Mouse (Mus musculus) adrenal gland, postnatal 4 days (tissue): Measurements from ENCODE around the gene Tom1l2. TPM values are rescaled to one million over a fixed set of nuclear protein-coding genes. Genes with fewer than 3 reads are reported as not detected.

Experiments
- DNase-seq, 2 experiments: peaks; one replicate each; pipeline ENCODE4 v3.0.0; 2021 to 2022; ENCODE audit warnings: low spot score in 2 of 2, mixed read lengths in 2 of 2
- total RNA-seq, 2 experiments: library from RNA; stranded (reverse); gene quantifications; 2 replicates each; pipeline ENCODE4 v1.2.3; 2021

The Tom1l2 gene
- total RNA-seq, 2 experiments from 2014 or later: 54.0 to 55.9 TPM

- no peak for DNase-seq
Observed at GRCm38 (mm10) chr11:60268563-60268962, 84.1 kb downstream of the Tom1l2 start.

GRCm38 (mm10) chr11:60265271-60265985, 87.3 kb downstream of the Tom1l2 start:
- no peak for DNase-seq

- no peak for DNase-seq
Observed at GRCm38 (mm10) chr11:60264651-60265050, 88.1 kb downstream of the Tom1l2 start.

- no peak for DNase-seq
Observed at GRCm38 (mm10) chr11:60262396-60262795, 90.3 kb downstream of the Tom1l2 start.

- DNase-seq: no peak
Observed at GRCm38 (mm10) chr11:60260743-60261142, 92.0 kb downstream of the Tom1l2 start.

GRCm38 (mm10) chr11:60257696-60258095, 95.0 kb downstream of the Tom1l2 start:
- no peak for DNase-seq

GRCm38 (mm10) chr11:60256713-60257112, 96.0 kb downstream of the Tom1l2 start:
- DNase-seq: no peak

GRCm38 (mm10) chr11:60256176-60256681, 96.5 kb downstream of the Tom1l2 start:
- DNase-seq: no peak

- DNase-seq: no peak
Observed at GRCm38 (mm10) chr11:60255639-60256038, 97.1 kb downstream of the Tom1l2 start.

- DNase-seq: no peak
Observed at GRCm38 (mm10) chr11:60255181-60255580, 97.5 kb downstream of the Tom1l2 start.

GRCm38 (mm10) chr11:60254308-60254707, 98.4 kb downstream of the Tom1l2 start:
- DNase-seq: no peak

GRCm38 (mm10) chr11:60253546-60253945, 99.2 kb downstream of the Tom1l2 start:
- no peak for DNase-seq

- no peak for DNase-seq
Observed at GRCm38 (mm10) chr11:60250971-60251643, 101.6 kb downstream of the Tom1l2 start.

- no peak for DNase-seq
Observed at GRCm38 (mm10) chr11:60249885-60250284, 102.8 kb downstream of the Tom1l2 start.

GRCm38 (mm10) chr11:60248596-60249404, 103.9 kb downstream of the Tom1l2 start:
- DNase-seq: no peak

GRCm38 (mm10) chr11:60247753-60248550, 104.8 kb downstream of the Tom1l2 start:
- DNase-seq: no peak

GRCm38 (mm10) chr11:60246077-60246476, 106.6 kb downstream of the Tom1l2 start:
- DNase-seq: no peak

GRCm38 (mm10) chr11:60244503-60245143, 108.1 kb downstream of the Tom1l2 start:
- DNase-seq: no peak

GRCm38 (mm10) chr11:60240509-60240908, 112.2 kb downstream of the Tom1l2 start:
- DNase-seq: no peak

- DNase-seq: no peak
Observed at GRCm38 (mm10) chr11:60235351-60235750, 117.4 kb downstream of the Tom1l2 start.
